Mouse (Mus musculus) midbrain, postnatal 0 days (tissue): ENCODE measurements around the gene Tldc2. TPM values are rescaled to one million over a fixed set of nuclear protein-coding genes. Genes with fewer than 3 reads are reported as not detected.
A peak's percentile ranks its signal among the peaks of the same experiment; 100 is the strongest.

Experiments
- ATAC-seq: fragments of 200-750 bp; cut with Nextera tagmentation; 2 replicates; pipeline ENCODE4 v1.8.0; 2017; ENCODE audit warnings: moderate number of reproducible peaks, mild to moderate bottlenecking, moderate TSS enrichment, moderate library complexity; ENCODE audit not compliant: low FRiP score
- DNase-seq: peaks from one replicate; pipeline ENCODE4 v3.0.0-alpha.2; 2015; ENCODE audit warnings: low spot score
- H3K27ac ChIP-seq: fragments of 300-500 bp; sonication (generic); 2 replicates; pipeline ENCODE4 v1.5.1; 2014; ENCODE audit warnings: low read depth, mild to moderate bottlenecking, low read length, mixed read lengths
- H3K27me3 ChIP-seq: fragments of 300-500 bp; sonication (generic); 2 replicates; pipeline ENCODE4 v1.6.1; 2014; ENCODE audit warnings: low read length, control low read depth, mixed read lengths; ENCODE audit not compliant: insufficient read depth
- H3K36me3 ChIP-seq: fragments of 300-500 bp; sonication (generic); 2 replicates; pipeline ENCODE4 v1.6.1; 2014; ENCODE audit warnings: low read length, control low read depth, mixed read lengths; ENCODE audit not compliant: insufficient read depth
- H3K4me1 ChIP-seq: fragments of 300-500 bp; sonication (generic); 2 replicates; pipeline ENCODE4 v1.6.1; 2014; ENCODE audit warnings: mild to moderate bottlenecking, control low read depth, antibody characterized with exemption, low read length, mixed read lengths; ENCODE audit not compliant: insufficient read depth
- H3K4me2 ChIP-seq: fragments of 300-500 bp; sonication (generic); 2 replicates; pipeline ENCODE4 v1.6.1; 2014; ENCODE audit warnings: low read depth, mild to moderate bottlenecking, low read length, mixed read lengths; ENCODE audit not compliant: poor library complexity, severe bottlenecking
- H3K4me3 ChIP-seq: fragments of 300-500 bp; sonication (generic); 2 replicates; pipeline ENCODE4 v1.5.1; 2014; ENCODE audit warnings: low read depth, mild to moderate bottlenecking, low read length, moderate library complexity
- H3K9ac ChIP-seq: fragments of 300-500 bp; sonication (generic); replicated peaks from 2 replicates; pipeline ENCODE4 v1.6.1; 2014; ENCODE audit warnings: mild to moderate bottlenecking, low read length, moderate library complexity, mixed read lengths; ENCODE audit not compliant: poor library complexity, severe bottlenecking
- H3K9me3 ChIP-seq: fragments of 300-500 bp; sonication (generic); 2 replicates; pipeline ENCODE4 v1.6.1; 2016; ENCODE audit warnings: low read length, control low read depth
- CTCF ChIP-seq: IDR thresholded peaks from 2 replicates; pipeline ENCODE4 v1.5.1; 2016; ENCODE audit warnings: antibody characterized with exemption, mild to moderate bottlenecking
- WGBS: fragments of 180-500 bp; shearing (Covaris S2); extraction: QIAGEN DNeasy Blood & Tissue Kit; methylation state at CpG from one replicate; pipeline ENCODE4 v1.1.7; 2014; 5-methylcytosine and 5-hydroxymethylcytosine counted together
- polyA plus RNA-seq: library from polyadenylated mRNA; unstranded; fragments of >200 nt; fragmentation: Nextera tagmentation; extraction: Ambion mirVana; gene quantifications from 2 replicates; pipeline ENCODE4 v1.2.1, GENCODE M21; 2015
- total RNA-seq: library from RNA; depleted of rRNA; stranded (reverse); fragments of >200 nt; gene quantifications from 2 replicates; pipeline ENCODE4 v1.2.3, GENCODE M21; 2014

The Tldc2 gene
- total and polyA plus RNA-seq, 2 experiments from 2014 or later, result not detected

DNA sequence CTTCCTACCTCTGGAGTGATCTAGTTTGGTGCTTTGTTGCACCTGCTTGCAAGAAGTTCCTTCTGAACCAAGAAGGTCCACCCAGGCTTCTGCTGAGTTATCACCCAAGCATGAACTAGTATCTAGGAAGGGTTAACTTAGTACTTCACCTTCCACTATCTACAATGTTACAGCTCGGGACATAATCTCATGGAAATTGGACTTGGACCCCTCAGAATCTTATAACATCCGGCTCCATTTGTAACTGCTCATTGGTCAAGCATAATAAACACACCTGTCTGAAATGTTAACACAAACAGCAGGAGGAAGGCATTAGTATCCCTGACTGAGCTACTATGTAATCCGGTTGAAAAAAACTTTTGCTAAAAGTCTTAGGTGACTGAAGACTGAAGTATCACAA, 40.5 kb downstream of the Tldc2 start:
- no peak for TF ChIP-seq CTCF

DNA sequence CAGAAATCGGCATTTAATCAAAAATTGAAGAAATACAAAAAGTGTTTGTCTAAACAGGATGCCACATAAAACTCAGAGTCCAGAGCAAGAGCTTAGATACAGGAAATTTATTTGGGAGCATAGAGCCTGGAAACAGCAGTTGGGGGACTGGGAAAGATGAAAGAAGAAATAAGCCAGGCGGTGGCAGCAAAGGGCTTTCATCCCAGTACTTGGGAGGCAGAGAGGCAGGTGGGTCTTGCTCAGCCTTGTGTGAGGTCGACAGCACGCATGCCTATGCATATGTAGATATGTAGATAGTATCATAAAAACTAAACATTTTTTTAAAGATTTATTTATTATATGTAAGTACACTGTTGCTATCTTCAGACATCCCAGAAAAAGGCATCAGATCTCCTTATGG, 41.2 kb downstream of the Tldc2 start:
- ATAC-seq (no peak), DNase-seq (peak; percentile 8)
- Histone ChIP-seq H3K36me3 (no peaks in the 10 kb centered on the region; the same call in 1 of the 2 replicates), H3K9me3 (no peaks in the 10 kb centered on the region), H3K27me3 (no peaks in the 10 kb centered on the region), H3K4me2 (no peak overlapping the region), H3K4me3 (no peak overlapping the region), H3K4me1 (no peaks in the 10 kb centered on the region), H3K27ac (no peak overlapping the region), H3K9ac (no peak overlapping the region)
- WGBS, result 59% methylated on average over 4 of the region's 4 CpGs
- TF ChIP-seq CTCF, result peak; percentile 21; the same call in 1 of the 2 replicates

More for the DNA sequence above, 40.5 kb downstream of the Tldc2 start:
- H3K9ac ChIP-seq, result no peak overlapping the region
- no peak overlapping the region for H3K4me3 ChIP-seq
- no peaks in the 10 kb centered on the region for H3K4me1 ChIP-seq
- no peak for ATAC-seq
- H3K36me3 ChIP-seq, result no peaks in the 10 kb centered on the region; the same call in 1 of the 2 replicates
- no peak overlapping the region for H3K27ac ChIP-seq
- H3K27me3 ChIP-seq, result no peaks in the 10 kb centered on the region
- H3K9me3 ChIP-seq, result no peaks in the 10 kb centered on the region
- H3K4me2 ChIP-seq, result no peak overlapping the region
- WGBS, result 86% methylated on average over 3 of the region's 3 CpGs
- no peak for DNase-seq

DNA sequence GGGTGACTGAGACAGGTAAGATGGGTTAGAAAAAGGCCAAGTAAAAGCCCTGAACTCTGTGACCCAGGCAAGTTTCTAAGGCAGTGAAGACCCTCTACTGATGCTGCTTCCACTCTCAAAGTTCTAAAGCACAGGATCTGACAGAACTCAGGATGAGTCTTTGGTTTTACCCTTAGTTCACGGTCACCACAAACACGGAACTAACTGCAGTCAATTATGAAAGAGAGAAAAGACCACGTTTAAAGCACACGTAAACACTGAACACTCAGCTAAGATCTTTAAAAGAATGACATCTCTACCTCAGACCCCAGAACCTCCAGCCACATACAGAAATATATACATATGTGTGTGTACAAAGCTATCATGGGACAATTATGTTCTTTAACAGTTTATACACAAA, 42.2 kb downstream of the Tldc2 start:
- Histone ChIP-seq H3K9me3 (no peaks in the 10 kb centered on the region), H3K4me1 (no peaks in the 10 kb centered on the region), H3K4me2 (no peak overlapping the region), H3K9ac (no peak overlapping the region), H3K4me3 (no peak overlapping the region), H3K27me3 (no peaks in the 10 kb centered on the region), H3K36me3 (no peaks in the 10 kb centered on the region; the same call in 1 of the 2 replicates), H3K27ac (no peak overlapping the region)
- 87% methylated on average over 4 of the region's 4 CpGs for WGBS
- DNase-seq, result no peak
- TF ChIP-seq CTCF, result no peak
- ATAC-seq, result no peak

- H3K4me2 ChIP-seq, result no peak overlapping the region
- ATAC-seq (no peak), DNase-seq (no peak)
- 85% methylated on average over 11 of the region's 11 CpGs for WGBS
- H3K27ac ChIP-seq, result no peak overlapping the region
- no peaks in the 10 kb centered on the region for H3K9me3 ChIP-seq
- no peak overlapping the region for H3K9ac ChIP-seq
- H3K36me3 ChIP-seq, result no peaks in the 10 kb centered on the region; the same call in 1 of the 2 replicates
- no peaks in the 10 kb centered on the region for H3K4me1 ChIP-seq
- TF ChIP-seq CTCF, result no peak
- no peak overlapping the region for H3K4me3 ChIP-seq
- no peaks in the 10 kb centered on the region for H3K27me3 ChIP-seq
These were observed 42.8 kb downstream of the Tldc2 start for GRCm38 (mm10) chr2:157129601-157130164.

- DNase-seq (no peak), ATAC-seq (no peak)
- no peak overlapping the region for H3K4me3 ChIP-seq
- H3K9ac ChIP-seq, result no peak overlapping the region
- 92% methylated on average over 8 of the region's 8 CpGs for WGBS
- H3K4me2 ChIP-seq, result no peak overlapping the region
- TF ChIP-seq CTCF, result no peak
- no peaks in the 10 kb centered on the region for H3K27me3 ChIP-seq
- H3K36me3 ChIP-seq, result no peaks in the 10 kb centered on the region; the same call in 1 of the 2 replicates
- H3K9me3 ChIP-seq, result no peaks in the 10 kb centered on the region
- no peaks in the 10 kb centered on the region for H3K4me1 ChIP-seq
- no peak overlapping the region for H3K27ac ChIP-seq
These were observed 44.1 kb downstream of the Tldc2 start for GRCm38 (mm10) chr2:157130813-157131514.

- Histone ChIP-seq H3K27me3 (no peaks in the 10 kb centered on the region), H3K4me3 (no peak overlapping the region), H3K9me3 (no peaks in the 10 kb centered on the region), H3K36me3 (no peaks in the 10 kb centered on the region; the same call in 1 of the 2 replicates), H3K4me2 (no peak overlapping the region), H3K27ac (no peak overlapping the region), H3K9ac (no peak overlapping the region), H3K4me1 (no peaks in the 10 kb centered on the region)
- 100% methylated on average over 1 of the region's 1 CpGs for WGBS
- no peak for TF ChIP-seq CTCF
- no peak for ATAC-seq
- DNase-seq, result no peak
These were observed 45.2 kb downstream of the Tldc2 start for GRCm38 (mm10) chr2:157132086-157132485.
